Mouse (Mus musculus): ENCODE measurements around the gene Scgn.

- TF ChIP-seq CTCF (IDR thresholded peaks at IDR 0.05; ENCODE audit: low read depth, low read length) (no peak), POLR2AphosphoS5 (IDR thresholded peaks at IDR 0.05; ENCODE audit: insufficient replicate concordance, low read depth, low read length) (no peak), TAL1 (conservative IDR thresholded peaks at IDR 0.05; ENCODE audit: low read depth, low read length) (no peak), GATA1 (IDR thresholded peaks at IDR 0.05; ENCODE audit: borderline replicate concordance, low read length) (no peak)
Observed at GRCm38 (mm10) chr13:23994756-23995155, 3.7 kb upstream of the Scgn start.
